Mouse (Mus musculus) MEL (cell line): ENCODE results near the gene Rps6ka1. TPM values are rescaled to one million over a fixed set of nuclear protein-coding genes. Genes with fewer than 3 reads are reported as not detected.

ENCODE experiments used
- DNase-seq: peaks from one replicate; pipeline ENCODE4 v3.0.0; 2011; ENCODE audit warnings: low read depth, low spot score
- H3K27ac ChIP-seq: 2 replicates; pipeline ENCODE4 v1.5.1; 2012; ENCODE audit warnings: low read depth, mild to moderate bottlenecking, control low read depth, low read length, moderate library complexity; ENCODE audit not compliant: control insufficient read depth
- H3K27me3 ChIP-seq, 2 experiments: fragments of 150-350 bp in 1 of 2; sonication (generic) in 1 of 2; 2 replicates each; pipeline ENCODE4 v1.6.1; 2012; ENCODE audit warnings: low read length in 2 of 2, mild to moderate bottlenecking in 2 of 2, improper control_type of control experiment in 1 of 2, moderate library complexity in 1 of 2; ENCODE audit not compliant: insufficient read depth in 2 of 2, control insufficient read depth in 1 of 2
- H3K36me3 ChIP-seq, 2 experiments: 2 replicates each; pipeline ENCODE4 v1.6.1; 2012 to 2014; ENCODE audit warnings: low read length in 2 of 2, improper control_type of control experiment in 1 of 2, inconsistent platforms in 1 of 2, mild to moderate bottlenecking in 1 of 2; ENCODE audit not compliant: insufficient read depth in 2 of 2, control insufficient read depth in 1 of 2
- H3K4me1 ChIP-seq, 2 experiments: fragments of 150-350 bp in 1 of 2; sonication (generic) in 1 of 2; 2 replicates each; pipeline ENCODE4 v1.6.1; 2012; ENCODE audit warnings: low read length in 2 of 2, improper control_type of control experiment in 1 of 2, mild to moderate bottlenecking in 1 of 2; ENCODE audit not compliant: insufficient read depth in 2 of 2, control insufficient read depth in 1 of 2
- H3K4me3 ChIP-seq, 2 experiments: fragments of 150-350 bp in 1 of 2; sonication (generic) in 1 of 2; 2 replicates each; pipeline ENCODE4 v1.5.1; 2012; ENCODE audit warnings: low read depth in 2 of 2, low read length in 2 of 2, mild to moderate bottlenecking in 2 of 2, moderate library complexity in 2 of 2, control low read depth in 1 of 2, improper control_type of control experiment in 1 of 2; ENCODE audit not compliant: control insufficient read depth in 1 of 2, insufficient read depth in 1 of 2
- H3K79me2 ChIP-seq: 2 replicates; pipeline ENCODE4 v1.6.1; 2012; ENCODE audit warnings: mild to moderate bottlenecking, low read length, moderate library complexity; ENCODE audit not compliant: control insufficient read depth, poor library complexity, insufficient read depth
- H3K9ac ChIP-seq: 2 replicates; pipeline ENCODE4 v1.6.1; 2012; ENCODE audit warnings: low read depth, mild to moderate bottlenecking, control low read depth, low read length, moderate library complexity; ENCODE audit not compliant: control insufficient read depth, poor library complexity, severe bottlenecking
- H3K9me3 ChIP-seq: fragments of 150-350 bp; sonication (generic); replicated peaks from 2 replicates; pipeline ENCODE4 v1.6.1; 2012; ENCODE audit warnings: mild to moderate bottlenecking, low read length, improper control_type of control experiment, moderate library complexity; ENCODE audit not compliant: insufficient read depth
- CHD1 ChIP-seq: IDR thresholded peaks from 2 replicates; pipeline ENCODE4 v1.6.1; 2012; ENCODE audit warnings: low read depth, mild to moderate bottlenecking, inconsistent platforms, low read length, improper control_type of control experiment
- CHD2 ChIP-seq: IDR thresholded peaks from 2 replicates; pipeline ENCODE4 v1.6.1; 2011; ENCODE audit warnings: low read length, improper control_type of control experiment
- CTCF ChIP-seq, 3 experiments: IDR thresholded peaks in 2 of 3; conservative IDR thresholded peaks in 1 of 3; 2 replicates each; pipeline ENCODE4 v1.5.1; 2011 to 2012; ENCODE audit warnings: low read length in 3 of 3, low read depth in 2 of 3, mild to moderate bottlenecking in 2 of 3, improper control_type of control experiment in 1 of 3, inconsistent platforms in 1 of 3, mixed read lengths in 1 of 3, moderate library complexity in 1 of 3; ENCODE audit not compliant: control insufficient read depth in 1 of 3, insufficient read depth in 1 of 3, poor library complexity in 1 of 3, severe bottlenecking in 1 of 3
- ELF1 ChIP-seq: IDR thresholded peaks from 2 replicates; pipeline ENCODE4 v1.6.1; 2014; ENCODE audit warnings: low read depth, mild to moderate bottlenecking, inconsistent platforms, low read length, improper control_type of control experiment, moderate library complexity
- EP300 ChIP-seq, 2 experiments: IDR thresholded peaks; 2 replicates each; pipeline ENCODE4 v1.6.1; 2011; ENCODE audit warnings: improper control_type of control experiment in 2 of 2, low read length in 2 of 2, low read depth in 1 of 2, mild to moderate bottlenecking in 1 of 2
- ETS1 ChIP-seq: IDR thresholded peaks from 2 replicates; pipeline ENCODE4 v1.6.1; 2012; ENCODE audit warnings: low read depth, mild to moderate bottlenecking, inconsistent platforms, low read length, improper control_type of control experiment, moderate library complexity
- GATA1 ChIP-seq: IDR thresholded peaks from 2 replicates; pipeline ENCODE4 v1.6.1; 2011; ENCODE audit warnings: low read depth, low read length, improper control_type of control experiment
- HCFC1 ChIP-seq: IDR thresholded peaks from 2 replicates; pipeline ENCODE4 v1.6.1; 2012; ENCODE audit warnings: low read depth, mild to moderate bottlenecking, inconsistent platforms, low read length, improper control_type of control experiment, moderate library complexity
- KAT2A ChIP-seq: conservative IDR thresholded peaks from 2 replicates; pipeline ENCODE4 v1.6.1; 2012; ENCODE audit warnings: low read depth, low read length, improper control_type of control experiment, inconsistent platforms
- MAFK ChIP-seq: IDR thresholded peaks from 2 replicates; pipeline ENCODE4 v1.6.1; 2011; ENCODE audit warnings: low read depth, mild to moderate bottlenecking, low read length, improper control_type of control experiment, borderline replicate concordance
- MXI1 ChIP-seq: IDR thresholded peaks from 2 replicates; pipeline ENCODE4 v1.6.1; 2011; ENCODE audit warnings: mild to moderate bottlenecking, low read depth, low read length, improper control_type of control experiment
- MYB ChIP-seq: IDR thresholded peaks from 2 replicates; pipeline ENCODE4 v1.6.1; 2011; ENCODE audit warnings: mild to moderate bottlenecking, low read depth, low read length, improper control_type of control experiment
- NRF1 ChIP-seq: IDR thresholded peaks from 2 replicates; pipeline ENCODE4 v1.6.1; 2014; ENCODE audit warnings: low read depth, mild to moderate bottlenecking, inconsistent platforms, low read length, improper control_type of control experiment, moderate library complexity; ENCODE audit not compliant: poor library complexity, insufficient read depth, severe bottlenecking
- POLR2A ChIP-seq, 2 experiments: IDR thresholded peaks; 2 replicates each; pipeline ENCODE4 v1.6.1; 2011 to 2012; ENCODE audit warnings: low read length in 2 of 2, mild to moderate bottlenecking in 2 of 2, control low read depth in 1 of 2, improper control_type of control experiment in 1 of 2, low read depth in 1 of 2, moderate library complexity in 1 of 2; ENCODE audit not compliant: control insufficient read depth in 1 of 2, insufficient read depth in 1 of 2, poor library complexity in 1 of 2
- SIN3A ChIP-seq: IDR thresholded peaks from 2 replicates; pipeline ENCODE4 v1.6.1; 2012; ENCODE audit warnings: low read length, improper control_type of control experiment, inconsistent platforms
- TAL1 ChIP-seq: IDR thresholded peaks from 2 replicates; pipeline ENCODE4 v1.6.1; 2012; ENCODE audit warnings: mild to moderate bottlenecking, inconsistent platforms, low read length, moderate library complexity, mixed read lengths
- TCF12 ChIP-seq: IDR thresholded peaks from 2 replicates; pipeline ENCODE4 v1.6.1; 2014; ENCODE audit warnings: low read depth, mild to moderate bottlenecking, inconsistent platforms, low read length, improper control_type of control experiment, moderate library complexity
- USF1 ChIP-seq: IDR thresholded peaks from 2 replicates; pipeline ENCODE4 v1.6.1; 2014; ENCODE audit warnings: low read depth, mild to moderate bottlenecking, inconsistent platforms, low read length, improper control_type of control experiment, moderate library complexity
- USF2 ChIP-seq, 2 experiments: IDR thresholded peaks; 2 replicates each; pipeline ENCODE4 v1.6.1; 2011 to 2012; ENCODE audit warnings: improper control_type of control experiment in 2 of 2, low read length in 2 of 2, borderline replicate concordance in 1 of 2, inconsistent platforms in 1 of 2, low read depth in 1 of 2, mild to moderate bottlenecking in 1 of 2; ENCODE audit not compliant: insufficient read depth in 1 of 2
- ZKSCAN1 ChIP-seq: IDR thresholded peaks from 2 replicates; pipeline ENCODE4 v1.6.1; 2012; ENCODE audit warnings: low read depth, mild to moderate bottlenecking, inconsistent platforms, low read length, improper control_type of control experiment, moderate library complexity
- ZMIZ1 ChIP-seq: IDR thresholded peaks from 2 replicates; pipeline ENCODE4 v1.6.1; 2012; ENCODE audit warnings: low read depth, mild to moderate bottlenecking, inconsistent platforms, low read length, improper control_type of control experiment, moderate library complexity
- ZNF384 ChIP-seq: IDR thresholded peaks from 2 replicates; pipeline ENCODE4 v1.6.1; 2012; ENCODE audit warnings: low read depth, mild to moderate bottlenecking, inconsistent platforms, low read length, improper control_type of control experiment
- polyA plus RNA-seq, 2 experiments: library from polyadenylated mRNA; stranded (reverse) in 1 of 2; unstranded in 1 of 2; fragments of >175 nt in 1 of 2; fragments of >200 nt in 1 of 2; gene quantifications; 2 replicates each; pipeline versions ENCODE4 v1.2.1 to v1.2.4; 2012; ENCODE audit warnings: low replicate concordance in 2 of 2, low read depth in 1 of 2; ENCODE audit not compliant: insufficient read length in 2 of 2, insufficient read depth in 1 of 2, missing spikeins in 1 of 2
- total RNA-seq: library from RNA; depleted of rRNA; stranded (reverse); fragments of 300-350 nt; gene quantifications from 2 replicates; pipeline ENCODE4 v1.2.3, GENCODE M21; 2012

Gene Rps6ka1
- total and polyA plus RNA-seq, 3 experiments, result 45.3 to 68.9 TPM; not detected in 1

- Histone ChIP-seq H3K27me3 (no peaks in the 10 kb centered on the region; a peak in 3 of 4 replicates), H3K4me1 (no peaks in the 10 kb centered on the region), H3K79me2 (no peaks in the 10 kb centered on the region), H3K9me3 (no peaks in the 10 kb centered on the region), H3K36me3 (no peaks in the 10 kb centered on the region), H3K4me3 (no peak overlapping the region), H3K9ac (no peak overlapping the region), H3K27ac (no peak overlapping the region)
- no peak for TF ChIP-seq SIN3A
- no peak for TF ChIP-seq USF2 (IDR thresholded peaks at IDR 0.05; ENCODE audit: borderline replicate concordance in 1 of 2, insufficient read depth in 1 of 2, low read depth in 1 of 2, low read length in 2 of 2)
- TF ChIP-seq MXI1, result no peak
- TF ChIP-seq HCFC1, result no peak
- TF ChIP-seq TCF12, result no peak
- no peak for TF ChIP-seq CHD2
- no peak for TF ChIP-seq ELF1
- no peak for TF ChIP-seq ZNF384
- TF ChIP-seq KAT2A, result no peak
- no peak for TF ChIP-seq EP300 (IDR thresholded peaks at IDR 0.05; ENCODE audit: low read depth in 1 of 2, low read length in 2 of 2)
- no peak for TF ChIP-seq CTCF (IDR thresholded peaks at IDR 0.05 in 2 of 3, conservative IDR thresholded peaks at IDR 0.05 in 1 of 3; ENCODE audit: control insufficient read depth in 1 of 3, insufficient read depth in 1 of 3, low read depth in 2 of 3, low read length in 3 of 3, poor library complexity in 1 of 3, severe bottlenecking in 1 of 3)
- DNase-seq, result no peak
These were observed 9.9 kb upstream of the Rps6ka1 start for GRCm38 (mm10) chr4:133897431-133897891.

- Histone ChIP-seq H3K27ac (no peak overlapping the region), H3K4me3 (no peak overlapping the region)
These were observed 9.4 kb upstream of the Rps6ka1 start for GRCm38 (mm10) chr4:133896984-133897383.

GRCm38 (mm10) chr4:133896002-133896401, 8.4 kb upstream of the Rps6ka1 start:
- no peak for TF ChIP-seq GATA1
- TF ChIP-seq TCF12, result no peak
- no peak for TF ChIP-seq KAT2A
- TF ChIP-seq CHD2, result no peak
- no peak for TF ChIP-seq ZKSCAN1
- no peak for TF ChIP-seq MYB
- TF ChIP-seq USF1, result no peak
- no peak for TF ChIP-seq MAFK
- no peak for TF ChIP-seq POLR2A (IDR thresholded peaks at IDR 0.05; ENCODE audit: control insufficient read depth in 1 of 2, insufficient read depth in 1 of 2, low read depth in 1 of 2, low read length in 2 of 2, poor library complexity in 1 of 2)
- TF ChIP-seq NRF1, result no peak
- no peak for TF ChIP-seq TAL1
- no peak for DNase-seq

More at GRCm38 (mm10) chr4:133896984-133897383, 9.4 kb upstream of the Rps6ka1 start:
- no peaks in the 10 kb centered on the region for H3K4me1 ChIP-seq
- no peak for DNase-seq
- no peak overlapping the region for H3K9ac ChIP-seq
- no peaks in the 10 kb centered on the region; a peak in 3 of 4 replicates for H3K27me3 ChIP-seq
- no peaks in the 10 kb centered on the region for H3K79me2 ChIP-seq
- TF ChIP-seq ZNF384 (no peak), MXI1 (no peak), ETS1 (no peak), ZMIZ1 (no peak), ELF1 (no peak), CHD1 (no peak)
- no peaks in the 10 kb centered on the region for H3K9me3 ChIP-seq
- H3K36me3 ChIP-seq, result no peaks in the 10 kb centered on the region

More at GRCm38 (mm10) chr4:133896002-133896401, 8.4 kb upstream of the Rps6ka1 start:
- Histone ChIP-seq H3K27me3 (no peaks in the 10 kb centered on the region; a peak in 3 of 4 replicates), H3K4me3 (no peak overlapping the region), H3K27ac (no peak overlapping the region), H3K9ac (no peak overlapping the region), H3K9me3 (no peaks in the 10 kb centered on the region), H3K36me3 (no peaks in the 10 kb centered on the region), H3K79me2 (no peaks in the 10 kb centered on the region), H3K4me1 (no peaks in the 10 kb centered on the region)
